Mouse (Mus musculus) retina, postnatal 1 day (tissue): ENCODE data around the gene Sorl1.

ENCODE experiments used
- DNase-seq: peaks from one replicate; pipeline ENCODE4 v3.0.0-alpha.2; 2012

The Sorl1 gene

GRCm38 (mm10) chr9:42047786-42048185 lies 76.3 kb downstream of the Sorl1 start:
- peak; percentile 40 for DNase-seq

- DNase-seq = no peak
Measured at GRCm38 (mm10) chr9:42046248-42046647, 77.8 kb downstream of the Sorl1 start.

GRCm38 (mm10) chr9:42044651-42045050 lies 79.4 kb downstream of the Sorl1 start:
- no peak for DNase-seq

GRCm38 (mm10) chr9:42043934-42044333 lies 80.2 kb downstream of the Sorl1 start:
- DNase-seq = no peak

- DNase-seq = peak; percentile 74
Measured at GRCm38 (mm10) chr9:42039000-42039992, 84.8 kb downstream of the Sorl1 start.

- no peak for DNase-seq
Measured at GRCm38 (mm10) chr9:42036885-42037284, 87.2 kb downstream of the Sorl1 start.

GRCm38 (mm10) chr9:42035995-42036394 lies 88.1 kb downstream of the Sorl1 start:
- DNase-seq = no peak

- no peak for DNase-seq
Measured at GRCm38 (mm10) chr9:42035213-42035765, 88.8 kb downstream of the Sorl1 start.

- DNase-seq = no peak
Measured at GRCm38 (mm10) chr9:42034116-42034520, 90.0 kb downstream of the Sorl1 start.

- no peak for DNase-seq
Measured at GRCm38 (mm10) chr9:42033291-42034115, 90.6 kb downstream of the Sorl1 start.

GRCm38 (mm10) chr9:42032419-42032818 lies 91.7 kb downstream of the Sorl1 start:
- peak; percentile 30 for DNase-seq

- DNase-seq = no peak
Measured at GRCm38 (mm10) chr9:42028807-42029206, 95.3 kb downstream of the Sorl1 start.

GRCm38 (mm10) chr9:42024257-42024656 lies 99.8 kb downstream of the Sorl1 start:
- DNase-seq = no peak

GRCm38 (mm10) chr9:42023383-42023782 lies 100.7 kb downstream of the Sorl1 start:
- no peak for DNase-seq

GRCm38 (mm10) chr9:42022318-42022717 lies 101.8 kb downstream of the Sorl1 start:
- no peak for DNase-seq

GRCm38 (mm10) chr9:42019308-42020031 lies 104.6 kb downstream of the Sorl1 start:
- DNase-seq = no peak

GRCm38 (mm10) chr9:42008501-42008900 lies 115.6 kb downstream of the Sorl1 start:
- no peak for DNase-seq

- DNase-seq = no peak
Measured at GRCm38 (mm10) chr9:42005101-42005500, 119.0 kb downstream of the Sorl1 start.

GRCm38 (mm10) chr9:42004140-42004539 lies 120.0 kb downstream of the Sorl1 start:
- DNase-seq = no peak

- DNase-seq = peak; percentile 64
Measured at GRCm38 (mm10) chr9:41999498-42000473, 124.3 kb downstream of the Sorl1 start.

- no peak for DNase-seq
Measured at GRCm38 (mm10) chr9:41995278-41995677, 128.8 kb downstream of the Sorl1 start.
